Mouse (Mus musculus) erythroblast, embryonic 14.5 days (primary cell): ENCODE measurements around the gene Zmym1.

ENCODE experiments used
- GATA1 ChIP-seq: IDR thresholded peaks from 2 replicates; pipeline ENCODE4 v1.6.1; 2012; ENCODE audit warnings: low read length, inconsistent platforms, mixed read lengths
- TAL1 ChIP-seq: IDR thresholded peaks from 3 replicates; pipeline ENCODE4 v1.6.1; 2012; ENCODE audit warnings: low read length, inconsistent platforms, mixed read lengths

DNA sequence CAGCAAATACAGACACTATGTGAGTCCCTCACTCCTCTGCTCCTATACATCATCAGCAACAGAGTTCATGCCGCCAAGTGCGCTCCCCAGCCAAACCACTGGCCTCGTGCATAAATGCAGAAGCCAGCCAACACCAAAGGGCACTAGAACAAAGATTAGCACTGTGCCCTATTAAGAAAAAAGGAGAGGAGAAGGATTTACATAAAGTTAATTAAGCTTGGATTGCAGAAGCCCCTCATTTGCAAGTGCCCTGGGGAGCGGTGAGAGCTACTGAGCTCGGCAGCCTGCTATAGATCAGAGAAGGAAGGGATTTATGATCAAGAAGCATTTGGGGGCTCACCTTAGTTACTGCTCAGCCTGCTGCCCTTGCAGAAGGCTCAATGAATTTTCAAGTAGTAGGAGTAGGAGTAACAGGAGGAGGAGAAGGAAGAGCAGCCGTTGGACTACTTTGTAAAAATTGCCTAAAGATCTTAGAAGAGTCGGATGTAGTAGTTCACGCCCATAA is 60.3 kb downstream of the Zmym1 start:
- TF ChIP-seq GATA1, result no peak
- TF ChIP-seq TAL1, result no peak
